Mouse (Mus musculus): ENCODE measurements at regions not wholly inside any gene's neighbourhood (a gene's known extent, or its start where the extent isn't known, plus 50 kb on each side); places are given as distances from the start of the nearest gene placed in this dataset.
A peak's percentile ranks its signal among the peaks of the same experiment; 100 is the strongest.

- H3K4me1 ChIP-seq (ENCODE audit: control insufficient read depth, insufficient read depth, insufficient read length, low read length): no peaks in the 10 kb centered on the region
- H3K36me3 ChIP-seq (ENCODE audit: control insufficient read depth, insufficient read depth, low read length): no peaks in the 10 kb centered on the region
- TF ChIP-seq CTCF (IDR thresholded peaks at IDR 0.05; ENCODE audit: extremely low read depth, insufficient read length, insufficient replicate concordance, low read depth, low read length) (no peak), POLR2A (IDR thresholded peaks at IDR 0.05; ENCODE audit: low read depth, low read length) (no peak)
- 47% methylated on average over 2 of the region's 2 CpGs for WGBS
- H3K27ac ChIP-seq (ENCODE audit: insufficient read depth, low read depth, low read length): no peak overlapping the region
- H3K27me3 ChIP-seq (ENCODE audit: control insufficient read depth, insufficient read depth, low read length): 0 out of 2 replicates have a peak, but pooled peaks cover 2% of the 10 kb centered on the region
- H3K4me3 ChIP-seq (ENCODE audit: low read depth, low read length): no peak overlapping the region
These were observed 207.7 kb upstream of the Camk1g start for GRCm38 (mm10) chr1:193577821-193578220.

DNA sequence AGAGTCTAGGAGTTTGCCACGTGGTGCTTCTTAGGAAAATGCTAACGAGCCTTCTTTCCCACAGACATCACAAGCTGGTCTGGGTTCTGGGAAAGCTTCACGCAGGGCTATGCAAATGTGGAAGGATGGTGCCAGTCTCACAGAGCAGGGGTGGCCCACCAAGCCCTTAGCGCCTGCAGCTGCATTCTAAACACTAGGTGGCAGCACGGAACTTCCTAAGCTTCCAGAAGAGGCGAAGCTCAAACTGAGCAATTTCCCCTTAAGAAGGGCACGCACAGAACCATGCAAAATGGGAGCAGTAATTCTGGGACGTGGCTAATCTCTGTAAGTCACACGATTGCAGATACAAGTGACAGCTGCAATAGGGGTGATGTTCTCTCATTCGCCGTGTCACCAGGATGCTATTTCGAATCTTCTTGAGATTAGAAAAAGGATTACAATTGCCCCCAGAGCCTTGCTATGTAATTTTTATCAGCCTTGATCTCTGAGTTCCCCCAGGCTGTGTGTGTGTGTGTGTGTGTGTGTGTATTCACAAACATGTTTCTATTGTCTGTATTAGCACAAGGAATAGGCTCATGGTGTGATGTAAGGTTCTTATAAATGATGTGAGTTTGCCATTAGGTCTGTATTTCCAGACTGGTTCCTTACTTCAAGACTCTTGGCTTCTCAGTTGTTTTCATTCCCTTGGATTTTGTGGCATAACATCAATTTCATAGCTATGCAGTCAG, 206.1 kb upstream of the Camk1g start:
- Histone ChIP-seq H3K27me3 (ENCODE audit: control insufficient read depth, insufficient read depth, low read length) (no peaks in the 10 kb centered on the region), H3K27ac (ENCODE audit: insufficient read depth, low read depth, low read length) (no peak overlapping the region), H3K36me3 (ENCODE audit: control insufficient read depth, insufficient read depth, low read length) (no peaks in the 10 kb centered on the region), H3K4me1 (ENCODE audit: control insufficient read depth, insufficient read depth, insufficient read length, low read length) (no peaks in the 10 kb centered on the region), H3K4me3 (ENCODE audit: low read depth, low read length) (no peak overlapping the region)
- WGBS: 9% methylated on average over 12 of the region's 12 CpGs
- TF ChIP-seq POLR2A (IDR thresholded peaks at IDR 0.05; ENCODE audit: low read depth, low read length) (no peak), CTCF (IDR thresholded peaks at IDR 0.05; ENCODE audit: extremely low read depth, insufficient read length, insufficient replicate concordance, low read depth, low read length) (peak; percentile 72; the same call in 1 of the 2 replicates)

- WGBS: 74% methylated on average over 2 of the region's 2 CpGs
- H3K4me3 ChIP-seq (ENCODE audit: low read depth, low read length): no peak overlapping the region
- H3K36me3 ChIP-seq (ENCODE audit: control insufficient read depth, insufficient read depth, low read length): no peaks in the 10 kb centered on the region
- no peaks in the 10 kb centered on the region; the same call in 1 of the 2 replicates for H3K27me3 ChIP-seq (ENCODE audit: control insufficient read depth, insufficient read depth, low read length)
- H3K27ac ChIP-seq (ENCODE audit: insufficient read depth, low read depth, low read length): no peak overlapping the region
- TF ChIP-seq POLR2A (IDR thresholded peaks at IDR 0.05; ENCODE audit: low read depth, low read length) (no peak), CTCF (IDR thresholded peaks at IDR 0.05; ENCODE audit: extremely low read depth, insufficient read length, insufficient replicate concordance, low read depth, low read length) (no peak)
- H3K4me1 ChIP-seq (ENCODE audit: control insufficient read depth, insufficient read depth, insufficient read length, low read length): no peaks in the 10 kb centered on the region
These were observed 202.7 kb upstream of the Camk1g start for GRCm38 (mm10) chr1:193572827-193573226.

DNA sequence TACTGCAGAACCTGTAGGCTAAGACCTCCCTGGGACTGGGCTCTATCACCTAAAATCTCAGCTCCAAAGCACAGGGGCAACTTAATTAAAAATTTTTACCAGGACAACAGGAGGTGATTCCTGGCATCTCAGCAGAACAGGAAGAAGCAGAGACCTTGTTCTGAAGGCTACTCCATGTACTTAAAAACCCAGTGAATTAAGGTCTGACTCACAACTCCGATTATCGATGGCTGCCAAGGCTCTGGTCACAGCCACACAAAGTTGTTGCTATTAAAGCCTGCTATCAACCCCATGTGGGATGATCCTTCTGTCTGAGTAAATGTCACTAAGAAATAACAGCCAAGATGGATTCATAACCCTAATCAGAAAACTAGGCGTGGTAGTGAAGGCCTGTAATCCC, 202.3 kb upstream of the Camk1g start:
- WGBS: 90% methylated on average over 3 of the region's 3 CpGs
- Histone ChIP-seq H3K27ac (ENCODE audit: insufficient read depth, low read depth, low read length) (no peak overlapping the region), H3K4me3 (ENCODE audit: low read depth, low read length) (no peak overlapping the region), H3K27me3 (ENCODE audit: control insufficient read depth, insufficient read depth, low read length) (no peaks in the 10 kb centered on the region; the same call in 1 of the 2 replicates), H3K36me3 (ENCODE audit: control insufficient read depth, insufficient read depth, low read length) (no peaks in the 10 kb centered on the region), H3K4me1 (ENCODE audit: control insufficient read depth, insufficient read depth, insufficient read length, low read length) (no peaks in the 10 kb centered on the region)
- TF ChIP-seq CTCF (IDR thresholded peaks at IDR 0.05; ENCODE audit: extremely low read depth, insufficient read length, insufficient replicate concordance, low read depth, low read length) (no peak), POLR2A (IDR thresholded peaks at IDR 0.05; ENCODE audit: low read depth, low read length) (no peak)

GRCm38 (mm10) chr1:193571088-193571487, 201.0 kb upstream of the Camk1g start:
- no peak overlapping the region for H3K4me3 ChIP-seq (ENCODE audit: low read depth, low read length)
- H3K27me3 ChIP-seq (ENCODE audit: control insufficient read depth, insufficient read depth, low read length): no peaks in the 10 kb centered on the region; the same call in 1 of the 2 replicates
- H3K4me1 ChIP-seq (ENCODE audit: control insufficient read depth, insufficient read depth, insufficient read length, low read length): no peaks in the 10 kb centered on the region
- H3K36me3 ChIP-seq (ENCODE audit: control insufficient read depth, insufficient read depth, low read length): no peaks in the 10 kb centered on the region
- TF ChIP-seq POLR2A (IDR thresholded peaks at IDR 0.05; ENCODE audit: low read depth, low read length) (no peak), CTCF (IDR thresholded peaks at IDR 0.05; ENCODE audit: extremely low read depth, insufficient read length, insufficient replicate concordance, low read depth, low read length) (no peak)
- no peak overlapping the region for H3K27ac ChIP-seq (ENCODE audit: insufficient read depth, low read depth, low read length)

DNA sequence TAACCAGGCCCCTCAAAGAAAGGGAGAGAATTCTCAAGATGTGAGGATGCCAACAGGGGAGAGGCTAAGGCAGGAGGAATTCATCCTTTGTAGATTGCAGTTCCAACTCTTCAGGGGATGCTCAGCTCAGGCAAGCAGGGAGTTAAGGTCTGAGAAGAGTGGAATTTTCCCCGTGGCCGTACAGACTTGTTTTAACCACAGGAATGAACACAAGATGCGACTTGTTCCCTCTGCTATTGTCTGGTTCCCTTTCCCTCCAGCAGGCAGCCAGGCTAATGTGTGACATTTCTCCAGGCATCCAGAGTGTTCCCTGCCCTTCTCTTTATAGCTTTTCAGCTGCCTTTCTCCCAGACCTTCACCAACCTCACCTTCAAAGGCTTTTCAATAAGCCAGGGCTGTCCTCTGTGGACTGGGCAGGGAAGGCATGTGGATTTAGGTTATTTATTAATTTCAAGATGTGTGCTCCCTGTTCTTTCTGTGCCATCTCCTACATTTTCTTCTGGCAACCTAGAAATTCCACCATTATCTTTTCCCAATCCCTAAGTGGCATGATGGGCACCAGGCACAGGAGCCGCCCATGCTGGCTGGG, 198.6 kb upstream of the Camk1g start:
- H3K27ac ChIP-seq (ENCODE audit: insufficient read depth, low read depth, low read length): no peak overlapping the region
- no peaks in the 10 kb centered on the region for H3K4me1 ChIP-seq (ENCODE audit: control insufficient read depth, insufficient read depth, insufficient read length, low read length)
- H3K4me3 ChIP-seq (ENCODE audit: low read depth, low read length): no peak overlapping the region
- TF ChIP-seq POLR2A (IDR thresholded peaks at IDR 0.05; ENCODE audit: low read depth, low read length) (no peak), CTCF (IDR thresholded peaks at IDR 0.05; ENCODE audit: extremely low read depth, insufficient read length, insufficient replicate concordance, low read depth, low read length) (no peak)
- no peaks in the 10 kb centered on the region; the same call in 1 of the 2 replicates for H3K27me3 ChIP-seq (ENCODE audit: control insufficient read depth, insufficient read depth, low read length)
- 52% methylated on average over 4 of the region's 4 CpGs for WGBS
- no peaks in the 10 kb centered on the region for H3K36me3 ChIP-seq (ENCODE audit: control insufficient read depth, insufficient read depth, low read length)

- Histone ChIP-seq H3K4me3 (ENCODE audit: low read depth, low read length) (no peak overlapping the region), H3K4me1 (ENCODE audit: control insufficient read depth, insufficient read depth, insufficient read length, low read length) (no peaks in the 10 kb centered on the region), H3K36me3 (ENCODE audit: control insufficient read depth, insufficient read depth, low read length) (no peaks in the 10 kb centered on the region), H3K27me3 (ENCODE audit: control insufficient read depth, insufficient read depth, low read length) (no peaks in the 10 kb centered on the region; the same call in 1 of the 2 replicates), H3K27ac (ENCODE audit: insufficient read depth, low read depth, low read length) (no peak overlapping the region)
- 46% methylated on average over 1 of the region's 1 CpGs for WGBS
- TF ChIP-seq POLR2A (IDR thresholded peaks at IDR 0.05; ENCODE audit: low read depth, low read length) (no peak), CTCF (IDR thresholded peaks at IDR 0.05; ENCODE audit: extremely low read depth, insufficient read length, insufficient replicate concordance, low read depth, low read length) (no peak)
These were observed 197.1 kb upstream of the Camk1g start for GRCm38 (mm10) chr1:193567217-193567616.

Data from small intestine, adult 2 months (tissue).